Mouse (Mus musculus) spleen, postnatal 10 days (tissue): ENCODE results near the gene Rhpn2.

Source experiments
- DNase-seq, 2 experiments: peaks; one replicate each; pipeline ENCODE4 v3.0.0; 2021 to 2022; ENCODE audit warnings: low spot score in 2 of 2

Rhpn2 gene

DNA sequence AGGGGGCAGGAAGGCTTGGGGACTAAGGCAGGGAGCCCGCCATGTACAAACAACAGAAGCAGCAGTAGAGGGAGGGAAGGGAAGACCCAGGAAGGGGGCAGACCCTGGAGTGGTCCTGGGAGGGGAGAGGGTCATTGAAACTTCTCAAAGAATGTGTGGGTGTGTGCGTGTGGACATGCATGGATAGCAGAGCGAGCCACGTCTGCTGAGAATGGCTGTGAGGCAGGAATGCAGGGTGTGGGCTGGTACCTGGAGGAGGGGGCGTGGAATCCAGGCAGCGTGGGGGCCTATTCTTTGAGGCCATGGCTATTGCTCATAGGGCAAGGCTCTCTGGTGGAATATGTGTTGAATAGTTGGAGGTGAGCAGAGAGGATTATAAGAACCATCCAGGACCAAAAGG is 54.7 kb downstream of the Rhpn2 start:
- DNase-seq, result no peak

DNA sequence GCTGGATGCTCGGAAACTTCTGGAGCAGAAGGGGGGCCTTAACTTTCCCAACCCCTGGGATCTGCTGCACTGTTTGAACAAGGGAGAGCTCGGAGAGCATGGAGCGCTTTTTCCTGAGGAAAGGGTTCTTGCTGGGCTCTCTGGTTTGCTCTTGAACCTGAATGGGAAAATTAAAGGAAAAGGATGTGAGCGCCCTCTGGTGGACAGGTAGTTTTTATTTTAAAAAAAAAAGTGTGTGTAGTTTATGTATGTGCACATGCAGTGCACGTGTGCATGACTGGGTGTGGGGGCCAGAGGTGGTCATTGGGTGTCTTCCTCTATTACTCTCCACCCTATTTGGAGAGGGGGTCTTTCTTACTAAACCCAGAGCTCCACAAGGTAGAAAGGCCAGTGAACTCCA is 59.0 kb downstream of the Rhpn2 start:
- no peak for DNase-seq

DNA sequence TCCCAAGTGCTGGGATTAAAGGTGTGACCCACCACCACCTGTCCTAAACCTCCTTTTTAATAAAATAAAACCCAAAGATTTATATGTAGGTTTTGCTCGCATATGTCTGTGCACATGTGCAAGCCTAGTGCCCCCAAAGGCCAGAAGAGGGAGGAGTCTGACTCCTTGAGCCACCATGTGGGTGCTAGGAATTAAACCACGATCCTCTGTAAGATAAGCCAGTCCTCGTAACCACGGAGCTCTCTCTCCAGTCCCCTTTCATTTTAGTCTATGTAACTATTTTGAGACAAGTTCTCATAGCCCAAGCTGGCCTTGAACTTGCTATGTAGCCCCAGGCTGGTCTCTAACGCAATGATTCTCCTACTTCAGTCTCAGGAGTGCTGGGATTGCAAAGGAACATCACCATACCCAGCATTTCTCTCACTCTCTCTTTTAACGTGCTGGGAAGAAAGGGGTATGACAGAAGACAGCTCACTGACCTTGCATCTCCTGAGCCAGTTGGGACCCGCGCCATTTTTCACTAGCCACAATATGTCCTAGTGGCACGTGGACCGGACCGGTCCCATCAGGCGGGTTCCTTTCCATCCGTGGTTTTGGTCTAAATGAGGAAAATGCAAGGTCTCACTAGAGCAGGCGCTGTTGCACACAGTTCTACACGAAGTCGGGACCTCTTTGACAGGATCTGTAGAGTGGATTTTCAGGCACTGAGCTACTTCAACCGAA is 61.9 kb downstream of the Rhpn2 start:
- DNase-seq, result peak in 1 of 2 experiments; percentile 41

DNA sequence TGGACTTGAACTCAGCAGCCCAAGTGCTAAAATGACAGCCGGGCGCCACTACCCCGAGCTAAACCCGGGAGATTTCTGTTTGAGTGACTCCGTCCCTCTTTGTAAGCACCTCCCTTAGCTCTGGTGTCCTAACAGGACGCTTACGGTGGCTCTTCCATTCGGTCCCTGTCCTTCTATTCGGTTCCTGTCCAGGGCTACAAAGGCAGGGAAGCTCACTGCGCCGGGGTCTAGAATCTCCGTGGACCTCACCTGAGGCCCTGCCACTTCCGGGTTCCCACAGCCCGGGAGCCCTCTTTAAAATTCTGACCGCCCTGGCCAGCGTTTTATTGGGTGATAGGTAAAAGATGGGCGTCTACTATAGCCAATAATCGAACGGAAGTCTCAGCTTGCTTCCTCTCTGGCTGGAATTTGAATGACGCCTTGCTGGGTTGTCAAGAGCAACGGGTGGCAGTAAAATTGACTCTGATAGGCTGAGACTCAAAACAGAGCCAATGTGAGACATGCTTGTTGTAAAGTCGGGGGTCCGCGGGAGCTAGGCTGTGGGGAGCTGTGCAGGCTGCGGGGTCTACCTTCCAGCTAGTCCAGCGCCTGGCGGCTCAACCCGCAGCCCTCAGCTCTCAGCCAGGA is 62.7 kb downstream of the Rhpn2 start, which contains the start of the genes Faap24 and Cep89:
Faap24 (minus strand) TSS at position 295 of the 627 bp plus-strand sequence.
Cep89 (plus strand) TSS at position 494 of the 627 bp plus-strand sequence.
- peak; percentile 90 for DNase-seq

DNA sequence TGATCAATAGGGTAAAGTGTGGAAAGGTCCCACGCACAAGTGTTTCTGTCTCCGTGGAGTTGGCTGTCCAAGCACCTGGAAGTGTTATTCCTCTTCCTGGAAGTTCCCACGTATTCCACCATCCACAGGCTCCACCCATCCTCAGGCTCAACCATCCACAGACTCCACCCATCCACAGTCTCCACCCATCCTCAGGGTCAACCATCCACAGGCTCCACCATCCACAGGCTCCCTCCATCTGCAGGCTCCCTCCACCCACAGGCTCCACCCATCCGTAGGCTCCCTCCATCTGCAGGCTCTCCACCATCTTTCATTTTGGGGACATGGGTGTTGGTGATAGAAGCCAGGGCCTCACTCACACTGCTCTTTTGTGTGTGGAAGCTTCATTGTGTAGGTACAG is 67.2 kb downstream of the Rhpn2 start:
- no peak for DNase-seq

DNA sequence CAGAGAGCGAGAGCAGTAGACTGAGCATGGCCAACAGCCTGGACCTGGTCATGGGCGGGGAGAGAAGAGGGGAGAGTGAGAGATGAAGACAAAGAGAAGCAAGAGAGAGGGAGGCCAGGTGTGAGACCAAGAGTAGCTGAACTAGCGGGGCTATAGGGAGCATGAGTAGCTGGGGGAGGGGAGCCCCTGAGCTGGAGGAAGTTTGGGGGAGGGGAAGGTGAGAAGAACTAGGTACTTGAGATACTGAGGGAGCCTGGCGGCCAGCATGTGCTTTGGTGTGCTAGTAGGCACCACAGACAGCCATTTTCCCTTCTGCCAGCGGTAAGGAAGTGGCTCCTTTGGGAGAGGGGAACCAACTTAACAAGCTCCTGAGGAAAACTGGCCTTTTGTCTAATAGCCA is 81.3 kb downstream of the Rhpn2 start:
- DNase-seq, result peak in 1 of 2 experiments; percentile 57

DNA sequence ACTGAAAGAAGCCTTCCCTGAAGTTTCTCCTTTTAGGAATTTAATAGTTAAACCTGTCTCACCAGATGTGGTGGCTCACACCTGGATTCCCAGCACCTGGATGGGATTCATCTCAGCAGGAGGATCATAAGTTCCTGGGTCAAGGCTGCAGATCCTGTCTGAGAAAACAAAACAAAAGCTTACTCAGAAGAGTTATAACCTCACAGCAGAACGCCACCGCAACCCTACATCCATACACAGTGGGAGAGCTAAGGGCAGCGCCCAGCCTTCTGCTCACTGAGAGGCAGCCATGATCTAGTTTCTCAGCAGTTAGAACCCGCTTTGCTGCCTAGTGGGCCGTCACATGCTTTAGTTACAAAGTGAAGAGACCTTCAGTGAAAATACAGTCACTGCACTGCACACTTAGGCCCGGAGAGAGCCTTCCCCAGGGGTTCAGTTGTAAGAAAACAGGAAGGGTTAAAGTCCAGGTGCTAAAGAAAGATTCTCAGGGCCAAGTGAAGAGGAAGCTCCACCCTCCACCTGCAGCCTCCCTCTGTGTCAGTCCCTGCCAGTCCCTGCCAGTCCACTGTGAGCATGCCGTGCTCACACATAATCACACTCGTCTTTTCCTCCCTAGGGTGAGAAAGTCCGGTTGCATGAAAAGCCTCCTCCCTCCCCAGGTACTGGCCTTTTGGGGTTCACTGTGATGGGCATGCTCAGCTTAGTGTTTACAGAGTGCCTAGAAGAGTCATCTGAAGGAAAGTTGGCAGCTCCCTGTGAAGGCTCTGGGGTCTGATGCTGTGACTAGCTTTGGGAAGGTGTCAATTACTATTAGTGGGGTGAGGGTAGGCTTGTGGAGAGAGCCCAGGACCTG is 82.1 kb downstream of the Rhpn2 start:
- peak; percentile 9 to 46 for DNase-seq

DNA sequence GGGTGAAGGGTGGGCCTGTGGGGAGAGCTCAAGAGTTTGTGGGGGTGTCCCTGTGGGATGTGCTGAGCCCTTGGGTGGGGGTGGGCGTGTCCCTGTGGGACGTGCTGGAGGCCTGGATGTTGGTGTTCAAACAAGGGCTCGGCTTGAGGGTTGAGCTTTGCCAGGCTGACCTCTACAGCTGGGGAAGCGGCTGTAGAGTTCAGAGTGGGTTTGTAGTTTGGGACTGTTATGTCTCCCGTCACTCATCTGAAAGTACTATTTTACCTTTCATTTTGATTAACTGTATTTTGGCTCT is 82.6 kb downstream of the Rhpn2 start:
- peak in 1 of 2 experiments; percentile 32 for DNase-seq

DNA sequence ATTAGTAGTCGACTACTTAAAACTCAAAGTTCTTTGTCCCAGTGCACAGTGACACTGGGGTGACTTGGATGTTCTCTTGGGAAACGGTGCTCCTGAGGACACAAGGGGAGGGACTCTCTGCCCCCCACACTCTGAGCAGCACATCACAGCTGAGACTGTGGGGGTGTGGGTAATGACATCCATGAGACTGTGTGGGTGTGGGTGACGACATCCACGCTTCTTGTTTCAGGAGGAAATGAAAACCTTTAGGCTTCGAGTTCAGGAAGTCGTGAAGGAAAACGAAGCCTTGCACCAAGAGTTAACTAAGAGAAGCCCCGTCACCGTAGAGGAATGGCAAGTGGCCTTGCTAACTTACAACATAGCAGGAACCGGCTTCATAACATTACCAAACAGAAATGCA is 89.1 kb downstream of the Rhpn2 start:
- no peak for DNase-seq

DNA sequence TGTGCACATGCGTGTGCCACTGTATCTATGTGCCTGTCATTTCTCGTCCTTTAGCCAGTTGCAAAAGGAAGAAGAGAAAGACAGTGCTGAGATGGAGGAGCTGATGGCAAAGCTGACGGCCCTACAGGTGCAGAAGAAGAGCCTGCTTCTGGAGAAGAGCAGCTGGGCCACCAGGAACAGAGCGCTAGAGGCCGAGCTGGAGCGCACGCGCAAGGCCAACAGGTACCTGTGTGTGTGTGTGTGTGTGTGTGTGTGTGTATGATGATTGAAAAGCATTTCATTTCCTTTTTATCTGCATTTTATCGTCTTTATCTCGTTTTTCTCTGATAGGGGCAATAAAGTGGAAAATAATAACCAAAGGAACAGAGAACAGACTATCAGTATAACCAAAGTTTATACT is 94.2 kb downstream of the Rhpn2 start:
- no peak for DNase-seq

DNA sequence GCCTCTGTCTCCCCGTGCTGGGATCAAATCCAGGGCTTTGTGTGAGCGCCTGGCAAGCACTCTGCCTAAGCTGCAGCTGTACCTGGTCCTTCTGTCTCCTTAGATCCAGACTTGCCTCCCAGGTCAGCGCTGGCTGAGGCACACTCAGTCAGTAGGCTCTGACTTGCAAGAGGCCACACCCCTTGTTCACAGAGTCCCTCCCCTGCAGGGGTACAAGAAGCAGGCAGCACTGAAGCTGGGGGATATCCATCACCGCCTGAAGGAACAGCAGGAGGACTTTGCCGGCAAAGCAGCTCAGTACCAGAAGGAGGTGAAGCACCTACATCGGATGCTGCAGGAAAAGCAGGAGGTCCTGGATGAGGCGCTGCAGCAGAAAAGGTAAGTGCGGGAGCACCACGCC is 101.3 kb downstream of the Rhpn2 start:
- DNase-seq, result no peak
